10 mouse cellular contexts compared by ENCODE assay signal in genomic region chr4:42946733-42947290, GRCm38 (mm10). TPM values are rescaled to one million over a fixed set of nuclear protein-coding genes. Genes with fewer than 3 reads are reported as not detected.
DNase-seq lines count a peak whose midpoint lies in the region; ATAC-seq and TF ChIP-seq lines count a peak whose summit lies in the region.
"Had no signal": no experiment of that assay in that cellular context is flagged by ENCODE, and none has a peak within 500 bp of the region (broad histone marks: within the 10 kb centered on the region; RNA-seq: fewer than 3 reads in every experiment).

No protein-coding gene starts in this region.

- H3K36me3 ChIP-seq in thymus, adult 2 months (ENCODE audit: control insufficient read depth, insufficient read depth, low read length): no peaks in the 10 kb centered on the region
- 0 out of 2 replicates have a peak, but pooled peaks cover 3% of the 10 kb centered on the region for H3K36me3 ChIP-seq in heart, embryonic 10.5 days
- H3K36me3 ChIP-seq: lung, embryonic 15.5 days had no signal

- H3K4me1 ChIP-seq in olfactory bulb, adult 2 months (ENCODE audit: control insufficient read depth, insufficient read depth, low read length): peaks cover 29% of the 10 kb centered on the region
- H3K4me1 ChIP-seq in thymus, adult 2 months (replicated peaks; ENCODE audit: control insufficient read depth, insufficient read depth, low read length): peaks cover 21% of the 10 kb centered on the region
- H3K4me1 ChIP-seq in heart, embryonic 10.5 days: peaks cover 31% of the 10 kb centered on the region

- WGBS in olfactory bulb, adult 2 months: 14% methylated on average over 10 of the region's 10 CpGs
- 49% methylated on average over 10 of the region's 10 CpGs for WGBS in thymus, adult 2 months
- WGBS in heart, embryonic 10.5 days: 62% methylated on average over 10 of the region's 10 CpGs

- H3K27ac ChIP-seq in olfactory bulb, adult 2 months (ENCODE audit: insufficient read depth, low read depth, low read length): peak overlapping the region; percentile 100
- no peak overlapping the region for H3K27ac ChIP-seq in thymus, adult 2 months (ENCODE audit: control insufficient read depth, insufficient read depth, low read length)
- H3K27ac ChIP-seq in heart, embryonic 10.5 days: no peak overlapping the region
- H3K27ac ChIP-seq: lung, embryonic 15.5 days had no signal

- H3K27me3 ChIP-seq in thymus, adult 2 months (ENCODE audit: control insufficient read depth, insufficient read depth, low read length): no peaks in the 10 kb centered on the region
- H3K27me3 ChIP-seq in heart, embryonic 10.5 days (ENCODE audit: insufficient read depth, poor library complexity, severe bottlenecking): peaks cover 30% of the 10 kb centered on the region

- TF ChIP-seq POLR2A in olfactory bulb, adult 2 months (IDR thresholded peaks at IDR 0.05; ENCODE audit: insufficient read depth, low read depth, low read length): 0 out of 2 replicates have a peak, but pooled peaks have one; percentile 13
- TF ChIP-seq POLR2A in thymus, adult 2 months (IDR thresholded peaks at IDR 0.05; ENCODE audit: control insufficient read depth, extremely low read depth, insufficient read depth, low read length, poor library complexity): no peak

- TF ChIP-seq CTCF in olfactory bulb, adult 2 months (IDR thresholded peaks at IDR 0.05; ENCODE audit: insufficient read depth, low read depth, low read length): no peak
- TF ChIP-seq CTCF in thymus, adult 2 months (IDR thresholded peaks at IDR 0.05; ENCODE audit: borderline replicate concordance, control insufficient read depth, extremely low read depth, insufficient read depth, low read length, poor library complexity): no peak

- no peaks in the 10 kb centered on the region for H3K9me3 ChIP-seq in heart, embryonic 10.5 days
- H3K9me3 ChIP-seq: lung, embryonic 15.5 days had no signal

- DNase-seq in embryo, embryonic 10 days (ENCODE audit: low spot score): peak; percentile 43
- DNase-seq in layer of hippocampus, postnatal 36 days: peak; percentile 92 to 93
- DNase-seq in thymus, adult 2 months: no peak
- no peak for DNase-seq in gastrocnemius, adult 18-20 months (ENCODE audit: low spot score)
- no peak for DNase-seq in heart, embryonic 10.5 days (ENCODE audit: low spot score)
- DNase-seq in kidney, adult 11 months: no peak

- no peak overlapping the region for H3K4me3 ChIP-seq in olfactory bulb, adult 2 months (ENCODE audit: insufficient read depth, low read depth, low read length)
- H3K4me3 ChIP-seq in thymus, adult 2 months (ENCODE audit: control insufficient read depth, insufficient read depth, low read length): no peak overlapping the region
- no peak overlapping the region for H3K4me3 ChIP-seq in heart, embryonic 10.5 days
- H3K4me3 ChIP-seq: lung, embryonic 15.5 days had no signal

- peak; percentile 48 for ATAC-seq in frontal cortex, adult (ENCODE audit: low TSS enrichment)

RNA-seq across cellular contexts. Expression of gene Dnajb5, which starts 2.8 kb away (rescaled TPM):
- 100 to 1,000 TPM; 203 to 221 TPM for total RNA-seq in layer of hippocampus, postnatal 36 days (2021)
- polyA plus RNA-seq in olfactory bulb, adult 2 months (2012; ENCODE audit: insufficient read depth, insufficient read length, low replicate concordance, missing spikeins): 176 TPM in 1 of 2 replicates, not detected in the other
- polyA plus RNA-seq in thymus, adult 2 months (2012; rRNA removed): 9.1 and 12.6 TPM in 2 replicates
- 100 to 1,000 TPM; 198 to 225 TPM for total RNA-seq in gastrocnemius, adult 18-20 months (2021)
- polyA plus RNA-seq in heart, embryonic 10.5 days (2016; fragmentation: Nextera tagmentation; extraction: Ambion mirVana): 11.4 and 12.3 TPM in 2 replicates

RNA-seq across cellular contexts. Expression of gene 1700022I11Rik, which starts 22.6 kb away (rescaled TPM):
- not detected for total RNA-seq in layer of hippocampus, postnatal 36 days (2021)
- polyA plus RNA-seq in olfactory bulb, adult 2 months (2012; ENCODE audit: insufficient read depth, insufficient read length, low replicate concordance, missing spikeins): not detected in 2 replicates
- not detected in 2 replicates for polyA plus RNA-seq in thymus, adult 2 months (2012; rRNA removed)
- total RNA-seq in gastrocnemius, adult 18-20 months (2021): not detected
- polyA plus RNA-seq in heart, embryonic 10.5 days (2016; fragmentation: Nextera tagmentation; extraction: Ambion mirVana): 0.25 and 0.70 TPM in 2 replicates
- polyA plus RNA-seq: gonadal fat pad, adult 2 months had no signal

RNA-seq across cellular contexts. Expression of gene Phf24, which starts 30.4 kb away (rescaled TPM):
- 100 to 1,000 TPM; 148 to 149 TPM for total RNA-seq in layer of hippocampus, postnatal 36 days (2021)
- polyA plus RNA-seq in olfactory bulb, adult 2 months (2012; ENCODE audit: insufficient read depth, insufficient read length, low replicate concordance, missing spikeins): not detected in 2 replicates
- 1.5 and 2.3 TPM in 2 replicates for polyA plus RNA-seq in thymus, adult 2 months (2012; rRNA removed)
- total RNA-seq in gastrocnemius, adult 18-20 months (2021): under 1 TPM; 0.26 to 0.66 TPM
- 1.5 and 2.8 TPM in 2 replicates for polyA plus RNA-seq in heart, embryonic 10.5 days (2016; fragmentation: Nextera tagmentation; extraction: Ambion mirVana)

RNA-seq across cellular contexts. Expression of gene Vcp, which starts 53.5 kb away (rescaled TPM):
- 100 to 1,000 TPM; 188 to 194 TPM for total RNA-seq in layer of hippocampus, postnatal 36 days (2021)
- polyA plus RNA-seq in olfactory bulb, adult 2 months (2012; ENCODE audit: insufficient read depth, insufficient read length, low replicate concordance, missing spikeins): 261 and 1,669 TPM in 2 replicates
- 126 and 169 TPM in 2 replicates for polyA plus RNA-seq in thymus, adult 2 months (2012; rRNA removed)
- 100 to 1,000 TPM; 248 to 282 TPM for total RNA-seq in gastrocnemius, adult 18-20 months (2021)
- 588 and 628 TPM in 2 replicates for polyA plus RNA-seq in heart, embryonic 10.5 days (2016; fragmentation: Nextera tagmentation; extraction: Ambion mirVana)

Comparison
In these comparisons a context has a peak if more than half of its experiments do, and no peak if none do; other contexts are left out.
1. DNase-seq: peak in embryo, embryonic 10 days (single experiment) and layer of hippocampus, postnatal 36 days (2 of 2); none in thymus, adult 2 months (single experiment), gastrocnemius, adult 18-20 months (single experiment), heart, embryonic 10.5 days (single experiment) and kidney, adult 11 months (single experiment).